Mouse (Mus musculus) ovary, postnatal 10 days (tissue): Measurements from ENCODE around the gene D130052B06Rik.

Experiments
- DNase-seq: peaks from one replicate; pipeline ENCODE4 v3.0.0; 2022; ENCODE audit warnings: low spot score

D130052B06Rik gene

GRCm38 (mm10) chr11:33598986-33599385 is at the start of gene D130052B06Rik:
D130052B06Rik (plus strand) TSS chr11:33599302.
- no peak for DNase-seq

GRCm38 (mm10) chr11:33550861-33551560 is 48.1 kb upstream of the D130052B06Rik start:
- no peak for DNase-seq

- no peak for DNase-seq
Measured at GRCm38 (mm10) chr11:33554123-33554522, 45.0 kb upstream of the D130052B06Rik start.

GRCm38 (mm10) chr11:33563921-33564320 is 35.2 kb upstream of the D130052B06Rik start:
- DNase-seq = no peak

GRCm38 (mm10) chr11:33570413-33570812 is 28.7 kb upstream of the D130052B06Rik start:
- DNase-seq = no peak

- DNase-seq = no peak
Measured at GRCm38 (mm10) chr11:33574944-33575343, 24.2 kb upstream of the D130052B06Rik start.

GRCm38 (mm10) chr11:33578859-33579258 is 20.2 kb upstream of the D130052B06Rik start, which contains the start of gene Gabrp:
Gabrp (minus strand) TSS chr11:33578959.
- DNase-seq = no peak

- no peak for DNase-seq
Measured at GRCm38 (mm10) chr11:33579621-33580020, 19.5 kb upstream of the D130052B06Rik start.

- no peak for DNase-seq
Measured at GRCm38 (mm10) chr11:33586614-33587013, 12.5 kb upstream of the D130052B06Rik start.

GRCm38 (mm10) chr11:33590771-33591170 is 8.3 kb upstream of the D130052B06Rik start:
- no peak for DNase-seq

GRCm38 (mm10) chr11:33592826-33593225 is 6.3 kb upstream of the D130052B06Rik start:
- DNase-seq = no peak

- DNase-seq = no peak
Measured at GRCm38 (mm10) chr11:33596655-33597054, 2.4 kb upstream of the D130052B06Rik start.

- no peak for DNase-seq
Measured at GRCm38 (mm10) chr11:33603174-33603573, 4.1 kb downstream of the D130052B06Rik start.

- DNase-seq = no peak
Measured at GRCm38 (mm10) chr11:33607784-33608183, 8.7 kb downstream of the D130052B06Rik start.

- DNase-seq = peak; percentile 51
Measured at GRCm38 (mm10) chr11:33614218-33614617, 15.1 kb downstream of the D130052B06Rik start.

GRCm38 (mm10) chr11:33627136-33627742 is 28.1 kb downstream of the D130052B06Rik start:
- no peak for DNase-seq

GRCm38 (mm10) chr11:33637107-33637506 is 38.0 kb downstream of the D130052B06Rik start:
- no peak for DNase-seq

- DNase-seq = no peak
Measured at GRCm38 (mm10) chr11:33649358-33649757, 50.3 kb downstream of the D130052B06Rik start.

- no peak for DNase-seq
Measured at GRCm38 (mm10) chr11:33654485-33654884, 55.4 kb downstream of the D130052B06Rik start.

GRCm38 (mm10) chr11:33655221-33655620 is 56.1 kb downstream of the D130052B06Rik start:
- DNase-seq = no peak

- no peak for DNase-seq
Measured at GRCm38 (mm10) chr11:33655861-33656593, 56.9 kb downstream of the D130052B06Rik start.

- DNase-seq = no peak
Measured at GRCm38 (mm10) chr11:33660016-33660913, 61.2 kb downstream of the D130052B06Rik start.
